Mouse (Mus musculus): ENCODE measurements at regions not wholly inside any gene's neighbourhood (a gene's known extent, or its start where the extent isn't known, plus 50 kb on each side); places are given as distances from the start of the nearest gene placed in this dataset.

DNA sequence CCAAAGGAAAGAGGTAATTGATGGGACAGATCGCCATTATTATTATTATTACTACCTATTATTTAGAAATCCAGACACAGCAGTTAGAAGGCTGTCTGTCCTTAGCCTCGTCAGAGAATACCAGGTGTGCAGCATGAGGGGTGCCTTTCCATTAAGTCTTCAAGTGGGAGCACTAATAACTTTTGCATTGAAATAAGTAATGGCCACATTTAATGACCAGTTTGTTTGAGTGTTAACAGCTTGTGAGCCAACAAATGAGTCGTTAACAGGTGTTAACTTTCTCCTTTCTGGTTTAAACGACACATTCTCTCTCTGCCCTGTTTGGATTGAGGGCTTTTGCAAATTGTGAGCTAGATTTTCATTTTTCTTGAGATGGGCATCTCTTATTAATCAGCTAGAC lies 184.8 kb downstream of the C1d start:
- Histone ChIP-seq H3K9ac (no peak overlapping the region), H3K36me3 (no peaks in the 10 kb centered on the region), H3K4me3 (no peak overlapping the region), H3K4me1 (no peaks in the 10 kb centered on the region), H3K27ac (no peak overlapping the region), H3K9me3 (replicated peaks) (no peaks in the 10 kb centered on the region), H3K4me2 (replicated peaks) (no peak overlapping the region), H3K27me3 (no peaks in the 10 kb centered on the region)
- no peak for ATAC-seq (ENCODE audit: low FRiP score)
- WGBS: 59% methylated on average over 4 of the region's 4 CpGs

DNA sequence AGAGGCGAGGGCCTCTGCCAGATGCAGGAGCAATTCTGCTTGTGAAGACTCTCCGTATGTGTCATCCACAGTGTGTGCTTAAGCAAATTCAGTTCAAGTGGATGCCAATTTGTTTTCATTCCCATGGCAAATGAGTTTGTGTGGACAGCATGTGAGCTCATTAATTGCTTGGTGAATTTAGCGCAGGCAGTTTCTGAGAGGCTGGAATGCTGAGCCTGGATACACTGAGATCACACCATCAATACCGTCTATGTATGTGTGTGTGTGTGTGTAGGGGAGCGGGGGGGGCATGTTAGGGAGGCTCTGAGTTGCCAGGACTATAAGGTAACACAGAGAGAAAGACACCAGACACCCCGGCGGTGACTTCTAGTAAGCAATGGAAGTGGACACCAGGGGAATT lies 191.9 kb downstream of the C1d start:
- no peak overlapping the region for H3K27ac ChIP-seq
- no peaks in the 10 kb centered on the region for H3K27me3 ChIP-seq
- no peak overlapping the region for H3K4me3 ChIP-seq
- no peak overlapping the region for H3K9ac ChIP-seq
- no peak overlapping the region for H3K4me2 ChIP-seq (replicated peaks)
- 77% methylated on average over 7 of the region's 7 CpGs for WGBS
- 0 out of 2 replicates have a peak, but pooled peaks have one; percentile 51 for ATAC-seq (ENCODE audit: low FRiP score)
- no peaks in the 10 kb centered on the region for H3K9me3 ChIP-seq (replicated peaks)
- no peaks in the 10 kb centered on the region for H3K36me3 ChIP-seq
- peaks cover 3% of the 10 kb centered on the region; the same call in 1 of the 2 replicates for H3K4me1 ChIP-seq

DNA sequence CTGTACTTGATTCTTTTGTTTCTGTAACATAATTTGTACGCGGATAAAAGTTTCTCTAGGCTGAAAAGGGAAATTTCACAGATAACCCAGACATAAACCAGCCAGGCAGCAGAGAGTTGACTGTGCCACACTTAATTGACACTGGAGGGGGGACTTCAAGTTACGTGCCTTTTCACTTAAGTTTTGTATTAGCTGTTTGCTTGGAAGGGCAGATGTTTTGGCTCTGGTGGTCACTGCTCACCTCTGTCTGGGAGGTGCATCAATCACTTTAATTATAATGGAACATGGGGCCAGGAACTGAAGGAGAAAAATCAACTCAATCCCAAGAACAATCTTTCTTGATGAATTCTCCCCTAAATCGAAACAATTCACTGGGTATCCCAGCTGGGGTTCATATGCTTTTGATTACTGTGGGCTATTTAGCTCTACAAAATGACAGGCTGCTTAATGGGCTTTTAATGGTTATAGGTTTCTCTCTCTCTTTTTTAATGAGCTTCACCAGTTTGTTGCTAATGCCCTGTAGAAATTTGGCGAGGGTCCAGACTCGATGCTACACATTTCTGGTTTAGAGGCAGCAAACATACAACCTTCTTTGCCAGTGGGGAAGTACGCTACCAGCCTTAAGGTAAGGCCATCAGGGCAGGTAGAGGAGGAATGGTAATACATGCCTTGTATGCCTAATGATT lies 193.1 kb downstream of the C1d start:
- H3K4me3 ChIP-seq: no peak overlapping the region
- WGBS: 57% methylated on average over 7 of the region's 7 CpGs
- peak; percentile 78 for ATAC-seq (ENCODE audit: low FRiP score)
- H3K4me1 ChIP-seq: peaks cover 3% of the 10 kb centered on the region; the same call in 1 of the 2 replicates
- H3K4me2 ChIP-seq (replicated peaks): no peak overlapping the region
- H3K9me3 ChIP-seq (replicated peaks): no peaks in the 10 kb centered on the region
- no peaks in the 10 kb centered on the region for H3K36me3 ChIP-seq
- H3K27ac ChIP-seq: no peak overlapping the region
- H3K27me3 ChIP-seq: no peaks in the 10 kb centered on the region
- H3K9ac ChIP-seq: no peak overlapping the region

DNA sequence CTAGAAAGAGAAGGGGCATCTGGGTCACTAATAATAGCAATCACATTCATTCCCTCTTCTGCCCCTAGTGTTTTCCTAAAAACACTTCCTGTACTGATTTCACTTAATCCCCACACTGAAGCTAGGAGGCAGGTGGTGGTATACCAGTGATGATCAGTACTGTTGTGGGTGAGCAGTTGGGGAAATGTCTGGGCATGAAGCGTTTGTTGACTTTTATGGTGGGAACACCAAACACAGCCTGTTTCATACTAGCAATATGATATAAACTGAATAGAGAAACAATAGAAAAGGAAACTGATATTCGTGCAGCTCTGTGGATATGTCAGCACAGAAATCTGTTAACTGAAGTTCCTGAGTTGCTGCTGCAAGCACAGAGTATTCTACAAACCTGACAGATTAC lies 194.1 kb downstream of the C1d start:
- no peaks in the 10 kb centered on the region for H3K27me3 ChIP-seq
- no peak overlapping the region for H3K9ac ChIP-seq
- H3K36me3 ChIP-seq: no peaks in the 10 kb centered on the region
- H3K9me3 ChIP-seq (replicated peaks): no peaks in the 10 kb centered on the region
- WGBS: 87% methylated on average over 2 of the region's 2 CpGs
- H3K4me3 ChIP-seq: no peak overlapping the region
- H3K4me2 ChIP-seq (replicated peaks): no peak overlapping the region
- ATAC-seq (ENCODE audit: low FRiP score): no peak
- H3K27ac ChIP-seq: no peak overlapping the region
- H3K4me1 ChIP-seq: peaks cover 3% of the 10 kb centered on the region; the same call in 1 of the 2 replicates

DNA sequence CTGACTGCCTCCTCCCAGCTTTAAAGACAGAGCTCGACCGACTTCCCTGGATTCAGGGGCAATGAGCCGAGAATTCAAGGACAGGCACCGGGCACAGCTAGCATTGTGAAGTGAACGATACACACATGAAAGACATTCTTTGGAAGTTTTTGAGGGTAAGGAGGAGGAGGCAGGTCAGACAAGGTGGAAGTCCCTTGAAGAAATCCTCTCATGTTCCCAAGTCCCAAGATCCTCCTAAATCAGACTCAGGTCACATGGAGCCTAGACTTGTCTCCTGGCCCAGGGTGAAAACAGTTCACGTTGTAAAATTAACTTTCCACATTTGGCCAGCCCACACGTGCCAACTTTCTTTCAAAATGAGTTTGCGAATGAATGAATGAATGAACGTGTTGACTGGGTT lies 196.2 kb downstream of the C1d start:
- H3K9me3 ChIP-seq (replicated peaks): no peaks in the 10 kb centered on the region
- no peak overlapping the region for H3K4me3 ChIP-seq
- H3K4me1 ChIP-seq: peaks cover 3% of the 10 kb centered on the region; the same call in 1 of the 2 replicates
- no peaks in the 10 kb centered on the region for H3K36me3 ChIP-seq
- ATAC-seq (ENCODE audit: low FRiP score): no peak
- no peaks in the 10 kb centered on the region for H3K27me3 ChIP-seq
- WGBS: 56% methylated on average over 9 of the region's 9 CpGs
- no peak overlapping the region for H3K9ac ChIP-seq
- no peak overlapping the region for H3K4me2 ChIP-seq (replicated peaks)
- H3K27ac ChIP-seq: no peak overlapping the region

DNA sequence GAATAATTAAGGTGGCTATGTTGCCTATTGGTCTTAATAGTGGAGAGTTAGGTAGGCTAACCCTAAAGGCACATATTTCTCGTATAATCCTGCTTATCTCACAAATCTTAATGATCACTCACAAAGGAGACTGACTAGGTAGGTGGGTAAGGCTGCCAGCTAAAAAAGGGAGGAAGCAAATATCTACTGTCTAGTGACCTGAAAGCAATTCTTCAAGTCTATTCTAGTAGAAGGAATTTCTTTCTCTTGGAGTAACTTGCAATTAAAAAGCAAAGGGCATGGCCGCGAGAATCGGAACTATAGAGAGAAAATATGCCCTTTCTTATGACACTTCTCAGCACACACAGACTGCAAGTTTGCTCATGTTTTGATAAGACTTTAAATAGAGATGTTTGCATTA lies 201.6 kb downstream of the C1d start:
- no peak overlapping the region for H3K4me2 ChIP-seq (replicated peaks)
- H3K4me3 ChIP-seq: no peak overlapping the region
- H3K9me3 ChIP-seq (replicated peaks): no peaks in the 10 kb centered on the region
- H3K9ac ChIP-seq: no peak overlapping the region
- no peak for ATAC-seq (ENCODE audit: low FRiP score)
- H3K27me3 ChIP-seq: no peaks in the 10 kb centered on the region
- no peaks in the 10 kb centered on the region for H3K36me3 ChIP-seq
- 65% methylated on average over 4 of the region's 4 CpGs for WGBS
- H3K27ac ChIP-seq: no peak overlapping the region
- peaks cover 10% of the 10 kb centered on the region for H3K4me1 ChIP-seq

DNA sequence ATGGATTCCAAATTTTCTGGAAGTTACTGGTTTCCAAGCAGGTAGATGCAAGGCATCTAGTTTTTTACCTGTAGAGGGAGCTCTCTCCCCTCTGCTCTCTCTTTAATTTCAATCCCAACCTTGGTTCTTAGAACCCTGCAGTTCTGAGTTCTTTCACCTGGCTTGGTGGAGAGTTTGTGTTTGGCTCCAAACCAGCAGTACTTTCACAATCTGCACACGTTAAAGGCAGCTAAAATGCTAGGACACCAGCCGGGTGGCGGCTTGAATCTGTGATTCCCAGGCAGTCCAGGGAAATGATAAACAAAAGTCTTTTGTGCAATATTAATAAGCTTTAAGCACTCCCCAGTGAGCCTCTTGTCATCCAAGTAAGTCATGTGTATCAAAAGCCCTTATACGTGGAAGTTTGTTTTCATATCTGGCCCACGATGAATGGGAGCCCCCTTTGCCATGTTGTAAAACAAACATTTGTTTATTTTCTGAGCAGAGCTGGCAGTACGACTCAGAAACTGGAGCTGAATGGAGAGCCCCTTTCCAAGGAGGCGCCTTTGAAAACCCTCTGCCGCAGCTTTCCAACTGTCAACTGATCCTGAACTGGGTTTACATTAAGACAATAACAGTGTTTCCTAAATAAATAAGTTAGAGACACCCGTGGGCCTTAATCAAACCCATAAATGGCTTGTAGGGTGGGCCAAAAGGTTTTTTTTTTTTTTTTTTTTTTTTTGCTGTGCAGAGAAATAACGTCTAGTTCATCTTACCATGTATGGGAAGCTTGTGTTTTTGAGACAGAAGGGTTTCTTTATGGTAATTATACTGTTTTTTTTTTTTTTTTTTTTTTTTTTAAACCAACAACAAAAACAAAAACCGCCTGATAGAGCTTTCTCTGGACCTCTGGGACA lies 202.9 kb downstream of the C1d start:
- H3K4me3 ChIP-seq: no peak overlapping the region; the same call in 1 of the 2 replicates
- peak overlapping the region; percentile 36 for H3K4me2 ChIP-seq (replicated peaks)
- H3K36me3 ChIP-seq: no peaks in the 10 kb centered on the region
- H3K27me3 ChIP-seq: no peaks in the 10 kb centered on the region
- ATAC-seq (ENCODE audit: low FRiP score): peak; percentile 76
- H3K9ac ChIP-seq: no peak overlapping the region
- 8% methylated on average over 11 of the region's 11 CpGs for WGBS
- H3K4me1 ChIP-seq: peaks cover 10% of the 10 kb centered on the region
- peak overlapping the region; percentile 55; the same call in 1 of the 2 replicates for H3K27ac ChIP-seq
- H3K9me3 ChIP-seq (replicated peaks): no peaks in the 10 kb centered on the region

DNA sequence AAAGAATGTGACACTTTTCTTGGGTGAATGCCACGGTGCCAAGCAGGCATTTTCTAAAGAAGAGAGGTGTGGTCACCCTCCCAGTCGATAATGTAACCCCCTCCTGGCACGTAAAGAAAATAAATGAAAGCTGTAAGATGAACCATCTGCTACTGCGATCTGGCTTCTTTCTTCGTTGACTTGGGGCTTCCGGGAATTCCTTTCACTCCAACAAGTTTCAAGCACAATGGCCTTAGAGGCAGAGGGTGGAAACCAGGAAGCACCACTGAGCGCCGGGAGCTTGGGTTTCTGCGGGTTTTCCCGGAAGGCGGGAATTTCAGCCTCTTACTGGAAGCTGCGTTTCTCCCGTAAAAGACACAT lies 203.5 kb downstream of the C1d start:
- peak overlapping the region; percentile 36 for H3K4me2 ChIP-seq (replicated peaks)
- ATAC-seq (ENCODE audit: low FRiP score): peak; percentile 42; the same call in 1 of the 2 replicates
- H3K4me3 ChIP-seq: no peak overlapping the region
- H3K36me3 ChIP-seq: no peaks in the 10 kb centered on the region
- 2% methylated on average over 13 of the region's 13 CpGs for WGBS
- peaks cover 10% of the 10 kb centered on the region for H3K4me1 ChIP-seq
- H3K9ac ChIP-seq: no peak overlapping the region
- no peak overlapping the region for H3K27ac ChIP-seq
- H3K27me3 ChIP-seq: no peaks in the 10 kb centered on the region
- H3K9me3 ChIP-seq (replicated peaks): no peaks in the 10 kb centered on the region

DNA sequence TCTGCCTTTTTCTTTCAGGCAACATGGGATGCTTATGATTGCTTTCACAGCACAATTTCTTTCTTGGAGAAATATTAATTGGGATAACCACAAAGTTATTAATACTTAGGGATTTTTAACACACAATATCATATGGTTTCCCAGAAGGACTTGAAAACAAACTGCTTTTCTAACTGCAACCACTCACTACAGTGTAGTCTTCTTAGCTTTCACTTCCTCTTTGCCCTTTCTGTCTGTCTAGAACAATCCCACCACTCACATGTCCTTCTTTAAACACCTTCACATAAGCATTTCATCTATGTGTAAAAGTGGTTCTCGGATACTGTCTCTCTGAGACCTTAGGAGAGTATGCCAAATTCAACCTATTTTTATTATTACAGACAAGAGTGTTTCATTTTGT lies 204.3 kb downstream of the C1d start:
- Histone ChIP-seq H3K9ac (no peak overlapping the region), H3K27ac (no peak overlapping the region), H3K9me3 (replicated peaks) (no peaks in the 10 kb centered on the region), H3K4me2 (replicated peaks) (no peak overlapping the region), H3K4me3 (no peak overlapping the region), H3K36me3 (no peaks in the 10 kb centered on the region), H3K27me3 (no peaks in the 10 kb centered on the region), H3K4me1 (peaks cover 10% of the 10 kb centered on the region)
- ATAC-seq (ENCODE audit: low FRiP score): no peak
- 91% methylated on average over 1 of the region's 1 CpGs for WGBS

DNA sequence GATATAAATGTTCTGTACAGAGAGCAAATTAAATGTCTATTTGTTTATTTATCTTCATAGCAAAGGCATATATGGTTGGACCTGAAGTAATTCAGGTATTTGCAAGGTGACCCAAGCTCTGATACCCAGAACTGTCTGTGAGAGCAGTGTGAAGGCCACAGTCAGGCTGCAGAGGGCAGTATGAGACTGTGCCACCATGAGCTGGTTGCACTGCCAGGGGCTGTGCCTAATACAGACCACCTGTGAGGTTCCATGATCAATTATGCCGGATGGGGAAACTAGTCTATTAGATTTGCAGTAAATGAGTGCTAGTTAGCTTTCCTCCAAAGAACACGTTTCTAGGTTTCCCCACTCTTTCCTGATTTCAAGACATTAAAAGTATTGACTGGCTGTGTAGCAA lies 207.5 kb downstream of the C1d start:
- Histone ChIP-seq H3K36me3 (no peaks in the 10 kb centered on the region), H3K9me3 (replicated peaks) (no peaks in the 10 kb centered on the region), H3K4me1 (peaks cover 10% of the 10 kb centered on the region), H3K27ac (no peak overlapping the region), H3K9ac (no peak overlapping the region), H3K4me3 (no peak overlapping the region), H3K4me2 (replicated peaks) (no peak overlapping the region), H3K27me3 (no peaks in the 10 kb centered on the region)
- peak; percentile 78 for ATAC-seq (ENCODE audit: low FRiP score)
- 36% methylated on average over 2 of the region's 2 CpGs for WGBS

DNA sequence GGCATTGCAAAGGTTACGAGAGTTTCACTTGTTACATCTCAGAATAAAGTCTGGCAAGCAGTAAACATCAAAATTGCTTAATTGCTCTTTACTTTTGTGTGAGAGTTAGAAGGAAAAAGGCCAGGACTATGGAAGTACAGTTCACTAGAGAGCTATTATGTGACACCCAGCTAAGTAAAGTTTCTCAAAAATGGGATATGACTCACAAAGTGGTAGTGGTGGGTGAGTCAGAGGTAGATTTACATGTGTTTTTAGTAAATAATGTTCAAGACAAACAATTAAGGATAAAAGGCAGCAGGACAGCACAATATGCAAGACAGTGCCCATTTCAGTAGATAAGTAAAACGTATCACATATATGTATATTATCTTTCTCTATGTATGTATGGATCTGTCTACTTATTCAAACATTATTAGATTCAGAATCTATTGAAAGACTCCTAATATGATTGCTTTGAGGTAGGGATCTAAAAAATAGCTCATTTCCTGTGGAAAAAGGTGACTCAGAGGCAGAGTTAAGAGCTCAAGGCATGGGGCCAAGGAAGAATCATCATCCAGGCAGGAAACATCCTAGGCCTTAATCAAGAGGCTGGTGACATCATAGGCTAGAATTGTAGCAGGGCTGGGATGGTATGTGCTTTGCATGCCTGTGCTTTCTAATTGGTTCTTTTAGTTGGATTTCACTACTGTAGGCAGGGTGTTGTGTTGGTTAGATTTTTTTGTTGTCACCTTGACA lies 211.2 kb downstream of the C1d start:
- Histone ChIP-seq H3K9ac (no peak overlapping the region), H3K27me3 (no peaks in the 10 kb centered on the region), H3K4me2 (replicated peaks) (no peak overlapping the region), H3K36me3 (no peaks in the 10 kb centered on the region), H3K9me3 (replicated peaks) (no peaks in the 10 kb centered on the region), H3K4me3 (no peak overlapping the region), H3K4me1 (no peaks in the 10 kb centered on the region), H3K27ac (no peak overlapping the region)
- no peak for ATAC-seq (ENCODE audit: low FRiP score)
- WGBS: 94% methylated on average over 2 of the region's 2 CpGs

DNA sequence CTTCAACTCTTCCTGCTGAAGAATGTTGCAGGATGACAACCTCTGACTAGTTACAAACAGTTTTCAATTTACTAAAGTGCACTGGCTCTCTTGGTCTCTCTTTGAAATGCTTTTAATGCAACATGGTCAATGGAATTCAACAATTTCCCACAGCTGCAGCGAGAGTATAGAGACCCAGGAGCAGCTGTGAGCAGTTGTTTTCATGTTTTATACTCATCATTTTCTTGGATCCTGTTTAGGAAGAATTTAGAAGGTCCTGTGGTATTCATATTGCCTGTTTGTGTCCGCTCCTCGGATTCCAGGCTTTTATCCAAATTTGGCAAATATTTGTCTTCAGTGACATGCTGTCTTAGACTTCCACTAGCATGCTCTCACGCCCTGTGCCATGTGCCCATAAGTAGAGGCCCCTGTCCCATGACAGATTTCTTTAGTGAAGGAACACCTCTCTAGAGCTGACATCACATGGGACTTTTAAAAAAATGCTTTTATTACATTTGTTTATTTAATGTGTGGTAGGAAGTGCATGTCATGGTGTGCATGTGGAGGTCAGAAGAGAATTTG lies 224.1 kb downstream of the C1d start:
- no peaks in the 10 kb centered on the region for H3K9me3 ChIP-seq (replicated peaks)
- no peaks in the 10 kb centered on the region for H3K36me3 ChIP-seq
- no peak overlapping the region for H3K4me2 ChIP-seq (replicated peaks)
- no peak overlapping the region for H3K27ac ChIP-seq
- H3K9ac ChIP-seq: no peak overlapping the region
- WGBS: 75% methylated on average over 4 of the region's 4 CpGs
- no peak for ATAC-seq (ENCODE audit: low FRiP score)
- no peak overlapping the region for H3K4me3 ChIP-seq
- no peaks in the 10 kb centered on the region for H3K27me3 ChIP-seq
- H3K4me1 ChIP-seq: no peaks in the 10 kb centered on the region
